Mouse (Mus musculus): Measurements from ENCODE around the gene Efhc2. TPM values are rescaled to one million over a fixed set of nuclear protein-coding genes. Genes with fewer than 3 reads are reported as not detected.

Efhc2 gene
- 0.26 TPM for polyA plus RNA-seq (2014; fragmentation: Illumina TruSeq; extraction: RNeasy Lipid Tissue Mini Kit (QIAGEN cat#74804); ENCODE audit: low replicate concordance)

DNA sequence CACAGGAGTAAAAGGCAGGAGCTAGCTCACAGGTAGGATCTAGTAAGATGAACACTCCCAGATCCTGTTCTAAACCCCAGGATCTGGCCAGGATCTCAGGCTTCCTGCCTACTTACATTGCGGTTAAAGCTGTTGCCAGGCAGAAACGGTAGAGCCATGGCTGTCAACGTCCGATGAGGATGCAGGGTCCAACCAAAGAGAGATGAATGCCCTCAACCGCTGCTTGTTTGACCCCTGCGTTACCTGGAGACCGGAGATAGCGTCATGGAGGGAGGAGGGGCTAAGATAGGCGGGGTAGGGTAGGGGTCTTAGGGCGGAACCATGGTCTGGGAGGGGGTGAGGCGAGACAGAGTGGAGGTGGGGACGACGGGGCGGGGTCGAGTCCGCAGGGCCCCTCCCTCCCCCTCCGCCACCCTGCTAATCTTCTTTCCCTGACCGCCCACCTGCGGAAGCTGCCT lies at the start of gene Efhc2:
Gene Efhc2, minus strand, starts transcription at position 243 of the 458 bp plus-strand sequence.

